Mouse (Mus musculus) ES-CJ7 (cell line): ENCODE data around the gene Gm49388.

Experiments used
- DNase-seq: peaks from one replicate; pipeline ENCODE4 v3.0.0; 2011; ENCODE audit warnings: low read depth, low spot score

Gene Gm49388

DNA sequence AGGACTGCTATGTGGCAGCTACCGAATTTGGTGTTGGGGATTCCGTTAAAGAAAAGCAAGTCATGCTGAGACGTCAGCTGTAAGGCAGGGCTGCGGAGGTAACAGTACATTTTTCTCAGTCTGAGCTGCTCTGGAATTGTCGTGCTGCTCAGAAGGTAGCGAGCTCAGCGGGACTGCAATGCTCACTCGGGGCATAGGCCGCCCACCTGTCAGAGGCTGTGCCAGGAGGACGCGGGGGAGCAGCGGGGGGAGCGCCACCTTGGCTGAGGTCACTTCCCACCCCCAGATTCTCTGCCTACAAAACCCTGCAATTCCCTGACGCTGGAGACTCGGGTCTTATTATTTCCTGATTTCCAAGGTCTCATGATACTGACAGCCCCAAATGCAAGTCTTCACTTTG is 55.5 kb downstream of the Gm49388 start:
- DNase-seq: peak; percentile 20

DNA sequence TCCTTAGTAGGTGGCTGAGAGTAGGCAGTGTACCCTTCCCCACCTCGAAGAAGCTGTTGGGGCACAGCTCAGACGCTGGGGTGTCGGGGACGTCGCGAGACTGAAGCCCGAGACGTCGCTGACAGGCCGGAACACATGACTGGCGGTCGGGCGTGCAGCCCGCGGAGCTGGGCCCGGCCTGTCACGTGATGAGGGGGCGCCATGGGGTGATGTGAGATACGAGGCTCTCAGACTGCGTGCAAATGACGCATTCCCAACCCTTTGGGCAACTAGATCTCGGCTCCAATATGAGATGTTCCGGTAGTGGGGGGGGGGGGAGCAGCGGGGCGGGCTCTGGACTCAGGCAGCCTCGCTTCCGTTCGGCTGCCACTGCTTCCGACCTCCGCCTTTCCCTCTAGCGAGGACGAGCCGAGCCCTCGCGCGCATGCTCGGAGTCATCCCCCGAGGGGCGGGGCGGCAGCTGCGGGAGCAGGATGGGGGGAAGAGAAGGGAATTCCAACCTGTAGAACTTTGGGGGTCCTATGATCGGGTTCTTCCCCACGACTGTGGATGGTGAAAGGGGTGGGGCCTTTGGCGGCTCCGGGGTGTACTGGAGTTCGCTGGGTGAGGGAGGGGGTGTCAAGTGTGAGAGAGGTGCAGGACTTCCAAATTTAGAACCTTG is 56.1 kb downstream of the Gm49388 start:
- peak; percentile 89 for DNase-seq

DNA sequence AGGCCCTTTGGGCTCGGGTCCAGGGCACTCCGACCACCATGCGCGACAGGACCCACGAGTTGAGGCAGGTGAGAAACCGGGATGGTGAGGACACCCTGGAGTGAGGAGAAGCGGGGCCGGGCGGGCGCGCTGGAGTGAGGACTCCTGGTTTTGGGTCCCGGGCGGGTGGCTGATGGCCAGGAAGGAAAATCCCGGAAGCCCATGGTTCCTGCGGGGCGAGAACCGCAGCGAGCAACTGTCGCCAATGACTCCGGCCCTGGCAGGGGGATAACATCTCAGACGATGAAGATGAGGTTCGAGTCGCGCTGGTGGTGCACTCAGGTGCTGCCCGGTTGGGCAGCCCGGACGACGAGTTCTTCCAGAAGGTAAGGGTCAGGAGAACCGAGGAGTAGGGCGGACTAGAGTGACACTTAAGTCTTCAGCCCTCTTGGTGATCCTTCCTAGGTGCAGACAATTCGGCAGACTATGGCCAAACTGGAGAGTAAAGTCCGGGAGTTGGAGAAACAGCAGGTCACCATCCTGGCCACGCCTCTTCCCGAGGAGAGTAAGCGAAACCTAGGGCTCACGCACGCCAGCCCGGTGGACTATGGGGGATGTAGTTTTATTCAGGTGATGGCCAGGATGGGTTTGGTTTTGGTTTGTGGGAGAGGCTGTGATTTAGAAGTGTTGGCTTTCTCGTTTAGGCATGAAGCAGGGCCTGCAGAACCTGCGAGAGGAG is 56.8 kb downstream of the Gm49388 start:
- peak; percentile 83 for DNase-seq

DNA sequence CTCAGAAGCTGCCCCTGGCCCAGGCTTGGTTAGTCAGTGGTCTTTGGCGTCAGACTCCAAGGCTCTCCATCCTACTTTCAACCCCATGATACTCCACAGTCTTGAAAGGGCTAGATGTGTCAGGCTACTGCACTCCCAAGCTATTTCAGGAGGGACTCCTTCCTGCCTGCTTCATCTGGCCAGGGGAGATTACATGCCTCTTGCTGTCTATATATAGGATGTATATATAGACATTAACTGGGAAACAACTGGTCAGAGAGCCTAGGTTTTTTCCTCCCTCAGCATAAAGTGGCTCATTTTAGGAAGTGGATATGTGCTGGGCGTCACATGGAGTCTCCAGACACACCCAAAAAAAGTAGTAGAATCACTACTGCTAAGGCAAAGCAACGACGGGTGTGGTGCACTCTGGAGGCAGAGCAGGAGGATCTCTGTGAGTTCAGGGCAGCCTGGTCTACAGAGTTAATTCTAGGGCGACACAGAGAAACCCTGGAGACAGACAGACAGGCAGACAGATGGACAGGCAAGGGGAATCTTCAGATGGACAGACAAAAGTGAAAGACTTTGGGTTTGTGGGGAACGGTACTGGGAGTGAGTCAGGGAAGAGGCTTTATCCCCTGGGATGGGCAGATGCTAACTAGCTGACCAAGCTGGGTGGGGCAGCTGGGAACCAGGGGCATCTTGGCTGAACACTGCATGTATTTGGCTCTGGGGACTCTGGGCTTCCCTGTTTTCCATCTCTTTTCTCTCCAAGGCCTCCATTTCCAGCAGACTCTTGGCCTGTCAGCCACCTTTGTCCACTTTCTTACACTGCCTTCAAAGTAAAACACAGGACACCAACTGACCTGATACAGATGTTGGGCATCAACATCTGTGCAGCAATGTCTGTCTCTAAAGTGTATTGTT is 64.8 kb downstream of the Gm49388 start:
- no peak for DNase-seq

DNA sequence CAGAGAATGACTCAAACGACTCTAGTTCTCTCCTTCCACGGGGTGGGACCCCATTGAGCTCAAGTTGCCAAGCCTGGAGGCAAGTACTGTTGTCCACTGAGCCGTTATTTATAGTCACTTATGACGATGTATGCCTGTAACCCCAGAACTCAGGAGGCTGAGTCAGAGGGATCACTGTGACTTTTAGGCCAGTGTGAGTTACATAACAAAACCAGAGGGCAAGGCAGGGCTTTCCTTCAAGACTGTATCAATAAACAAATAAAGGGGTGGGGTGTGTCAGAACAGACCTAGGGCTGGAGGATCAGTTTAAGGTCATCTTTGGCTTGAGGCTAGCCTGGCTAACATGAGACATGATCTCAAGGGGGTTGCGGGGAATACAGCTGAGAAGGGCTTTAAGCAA is 65.5 kb downstream of the Gm49388 start:
- DNase-seq: no peak
